Mouse (Mus musculus): ENCODE results near the gene Gm45062. TPM values are rescaled to one million over a fixed set of nuclear protein-coding genes. Genes with fewer than 3 reads are reported as not detected.

Gene Gm45062
- polyA plus RNA-seq, 1 experiment: 5.8 TPM

GRCm38 (mm10) chr6:8591665-8592064 is 332.4 kb downstream of the Gm45062 start:
- no peak overlapping the region for H3K9ac ChIP-seq (ENCODE audit: low read depth, poor library complexity, severe bottlenecking)
- no peaks in the 10 kb centered on the region for H3K27me3 ChIP-seq (ENCODE audit: control insufficient read depth, insufficient read depth, low read length, poor library complexity, severe bottlenecking)
- H3K4me1 ChIP-seq (ENCODE audit: control insufficient read depth, insufficient read depth, low read length): no peaks in the 10 kb centered on the region
- no peak for TF ChIP-seq POLR2A (IDR thresholded peaks at IDR 0.05; ENCODE audit: insufficient read depth, low read length)
- no peak for TF ChIP-seq EP300 (IDR thresholded peaks at IDR 0.05; ENCODE audit: insufficient read depth, low read depth, low read length)
- no peak for TF ChIP-seq CTCF (IDR thresholded peaks at IDR 0.05; ENCODE audit: low read depth, low read length)
- no peaks in the 10 kb centered on the region for H3K36me3 ChIP-seq (ENCODE audit: control insufficient read depth, insufficient read depth, low read length, poor library complexity, severe bottlenecking)
- H3K4me3 ChIP-seq (ENCODE audit: low read depth, low read length): no peak overlapping the region
- no peaks in the 10 kb centered on the region for H3K9me3 ChIP-seq (replicated peaks; ENCODE audit: control insufficient read depth, insufficient read depth, low read length, poor library complexity, severe bottlenecking)
- H3K27ac ChIP-seq (ENCODE audit: insufficient read depth, low read length): no peak overlapping the region

GRCm38 (mm10) chr6:8617369-8617768 is 358.1 kb downstream of the Gm45062 start:
- H3K27ac ChIP-seq (ENCODE audit: insufficient read depth, low read length): no peak overlapping the region
- no peak overlapping the region for H3K9ac ChIP-seq (ENCODE audit: low read depth, poor library complexity, severe bottlenecking)
- H3K27me3 ChIP-seq (ENCODE audit: control insufficient read depth, insufficient read depth, low read length, poor library complexity, severe bottlenecking): no peaks in the 10 kb centered on the region
- no peaks in the 10 kb centered on the region for H3K9me3 ChIP-seq (replicated peaks; ENCODE audit: control insufficient read depth, insufficient read depth, low read length, poor library complexity, severe bottlenecking)
- no peaks in the 10 kb centered on the region for H3K36me3 ChIP-seq (ENCODE audit: control insufficient read depth, insufficient read depth, low read length, poor library complexity, severe bottlenecking)
- H3K4me3 ChIP-seq (ENCODE audit: low read depth, low read length): no peak overlapping the region
- H3K4me1 ChIP-seq (ENCODE audit: control insufficient read depth, insufficient read depth, low read length): no peaks in the 10 kb centered on the region
- no peak for TF ChIP-seq CTCF (IDR thresholded peaks at IDR 0.05; ENCODE audit: low read depth, low read length)
- TF ChIP-seq EP300 (IDR thresholded peaks at IDR 0.05; ENCODE audit: insufficient read depth, low read depth, low read length): no peak
- no peak for TF ChIP-seq POLR2A (IDR thresholded peaks at IDR 0.05; ENCODE audit: insufficient read depth, low read length)

GRCm38 (mm10) chr6:8619582-8620350 is 360.5 kb downstream of the Gm45062 start:
- Histone ChIP-seq H3K36me3 (ENCODE audit: control insufficient read depth, insufficient read depth, low read length, poor library complexity, severe bottlenecking) (no peaks in the 10 kb centered on the region), H3K9me3 (replicated peaks; ENCODE audit: control insufficient read depth, insufficient read depth, low read length, poor library complexity, severe bottlenecking) (no peaks in the 10 kb centered on the region), H3K9ac (ENCODE audit: low read depth, poor library complexity, severe bottlenecking) (no peak overlapping the region), H3K27ac (ENCODE audit: insufficient read depth, low read length) (no peak overlapping the region), H3K4me3 (ENCODE audit: low read depth, low read length) (no peak overlapping the region), H3K27me3 (ENCODE audit: control insufficient read depth, insufficient read depth, low read length, poor library complexity, severe bottlenecking) (no peaks in the 10 kb centered on the region), H3K4me1 (ENCODE audit: control insufficient read depth, insufficient read depth, low read length) (no peaks in the 10 kb centered on the region)
- TF ChIP-seq EP300 (IDR thresholded peaks at IDR 0.05; ENCODE audit: insufficient read depth, low read depth, low read length): no peak
- TF ChIP-seq POLR2A (IDR thresholded peaks at IDR 0.05; ENCODE audit: insufficient read depth, low read length): no peak
- no peak for TF ChIP-seq CTCF (IDR thresholded peaks at IDR 0.05; ENCODE audit: low read depth, low read length)

- no peak for TF ChIP-seq POLR2A (IDR thresholded peaks at IDR 0.05; ENCODE audit: insufficient read depth, low read length)
- TF ChIP-seq EP300 (IDR thresholded peaks at IDR 0.05; ENCODE audit: insufficient read depth, low read depth, low read length): no peak
- TF ChIP-seq CTCF (IDR thresholded peaks at IDR 0.05; ENCODE audit: low read depth, low read length): no peak
- Histone ChIP-seq H3K27me3 (ENCODE audit: control insufficient read depth, insufficient read depth, low read length, poor library complexity, severe bottlenecking) (no peaks in the 10 kb centered on the region), H3K9me3 (replicated peaks; ENCODE audit: control insufficient read depth, insufficient read depth, low read length, poor library complexity, severe bottlenecking) (no peaks in the 10 kb centered on the region), H3K9ac (ENCODE audit: low read depth, poor library complexity, severe bottlenecking) (no peak overlapping the region), H3K4me3 (ENCODE audit: low read depth, low read length) (no peak overlapping the region), H3K36me3 (ENCODE audit: control insufficient read depth, insufficient read depth, low read length, poor library complexity, severe bottlenecking) (no peaks in the 10 kb centered on the region), H3K4me1 (ENCODE audit: control insufficient read depth, insufficient read depth, low read length) (no peaks in the 10 kb centered on the region), H3K27ac (ENCODE audit: insufficient read depth, low read length) (no peak overlapping the region)
These were observed 363.8 kb downstream of the Gm45062 start for GRCm38 (mm10) chr6:8623045-8623444.

- Histone ChIP-seq H3K4me3 (ENCODE audit: low read depth, low read length) (no peak overlapping the region), H3K27ac (ENCODE audit: insufficient read depth, low read length) (no peak overlapping the region), H3K4me1 (ENCODE audit: control insufficient read depth, insufficient read depth, low read length) (no peaks in the 10 kb centered on the region), H3K9ac (ENCODE audit: low read depth, poor library complexity, severe bottlenecking) (no peak overlapping the region), H3K36me3 (ENCODE audit: control insufficient read depth, insufficient read depth, low read length, poor library complexity, severe bottlenecking) (no peaks in the 10 kb centered on the region), H3K9me3 (replicated peaks; ENCODE audit: control insufficient read depth, insufficient read depth, low read length, poor library complexity, severe bottlenecking) (no peaks in the 10 kb centered on the region), H3K27me3 (ENCODE audit: control insufficient read depth, insufficient read depth, low read length, poor library complexity, severe bottlenecking) (no peaks in the 10 kb centered on the region)
- TF ChIP-seq EP300 (IDR thresholded peaks at IDR 0.05; ENCODE audit: insufficient read depth, low read depth, low read length): no peak
- TF ChIP-seq POLR2A (IDR thresholded peaks at IDR 0.05; ENCODE audit: insufficient read depth, low read length): no peak
- no peak for TF ChIP-seq CTCF (IDR thresholded peaks at IDR 0.05; ENCODE audit: low read depth, low read length)
These were observed 369.0 kb downstream of the Gm45062 start for GRCm38 (mm10) chr6:8628226-8628625.

GRCm38 (mm10) chr6:8628715-8629267 is 369.5 kb downstream of the Gm45062 start:
- H3K27me3 ChIP-seq (ENCODE audit: control insufficient read depth, insufficient read depth, low read length, poor library complexity, severe bottlenecking): no peaks in the 10 kb centered on the region
- no peak for TF ChIP-seq POLR2A (IDR thresholded peaks at IDR 0.05; ENCODE audit: insufficient read depth, low read length)

More at GRCm38 (mm10) chr6:8628715-8629267, 369.5 kb downstream of the Gm45062 start:
- Histone ChIP-seq H3K4me3 (ENCODE audit: low read depth, low read length) (no peak overlapping the region), H3K36me3 (ENCODE audit: control insufficient read depth, insufficient read depth, low read length, poor library complexity, severe bottlenecking) (no peaks in the 10 kb centered on the region), H3K9ac (ENCODE audit: low read depth, poor library complexity, severe bottlenecking) (no peak overlapping the region), H3K9me3 (replicated peaks; ENCODE audit: control insufficient read depth, insufficient read depth, low read length, poor library complexity, severe bottlenecking) (no peaks in the 10 kb centered on the region), H3K27ac (ENCODE audit: insufficient read depth, low read length) (no peak overlapping the region), H3K4me1 (ENCODE audit: control insufficient read depth, insufficient read depth, low read length) (no peaks in the 10 kb centered on the region)

Data from ES-Bruce4 (cell line).